Mouse (Mus musculus) adrenal gland, adult 2 months (tissue): ENCODE results near the gene Olfr492. TPM values are rescaled to one million over a fixed set of nuclear protein-coding genes. Genes with fewer than 3 reads are reported as not detected.

ENCODE experiments used
- DNase-seq: peaks from one replicate; pipeline ENCODE4 v3.0.0; 2021
- long read RNA-seq: library from polyadenylated mRNA; stranded (forward); transcript quantifications from one replicate; pipeline ENCODE4 v2.0.0, GENCODE M21; 2021
- polyA plus RNA-seq: library from polyadenylated mRNA; depleted of rRNA; stranded (reverse); fragments of >200 nt; gene quantifications from 2 replicates; pipeline ENCODE4 v1.2.3, GENCODE M21; 2012; rRNA removed
- total RNA-seq, 2 experiments: library from RNA; stranded (reverse); gene quantifications; 2 replicates each; pipeline ENCODE4 v1.2.3; 2021

The Olfr492 gene
- total RNA-seq: not detected
- not detected in 2 replicates for polyA plus RNA-seq
- long read RNA-seq: 0 reads

- no peak for DNase-seq
Observed at GRCm38 (mm10) chr7:108323574-108323973, at the start of gene Olfr492. Olfr492 (minus strand) TSS chr7:108323674.

DNA sequence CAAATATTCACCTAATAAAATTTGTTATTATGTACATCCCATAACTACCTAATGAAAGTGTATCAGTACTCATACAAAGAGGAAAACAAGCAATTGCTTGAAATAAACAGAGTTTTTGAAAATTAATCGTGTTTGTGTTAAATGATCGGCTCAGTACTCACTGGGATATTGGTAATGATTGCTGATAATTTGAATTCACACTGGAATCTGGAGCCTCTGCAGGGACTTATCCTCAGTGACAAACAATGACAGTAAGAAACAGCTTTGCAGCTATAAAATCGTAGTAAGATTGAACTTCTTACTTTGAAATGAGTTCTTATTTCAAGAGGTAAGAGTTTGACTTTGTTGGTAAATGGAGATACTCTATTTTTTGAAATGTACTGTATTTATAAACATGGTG, 41.6 kb upstream of the Olfr492 start, which contains the start of gene Olfr494:
Gene Olfr494, plus strand, starts transcription at position 301 of the 400 bp plus-strand sequence.
- no peak for DNase-seq

- no peak for DNase-seq
Observed at GRCm38 (mm10) chr7:108346879-108347278, 23.4 kb upstream of the Olfr492 start, which contains the start of gene Olfr493. Olfr493 (minus strand) TSS chr7:108346979.

DNA sequence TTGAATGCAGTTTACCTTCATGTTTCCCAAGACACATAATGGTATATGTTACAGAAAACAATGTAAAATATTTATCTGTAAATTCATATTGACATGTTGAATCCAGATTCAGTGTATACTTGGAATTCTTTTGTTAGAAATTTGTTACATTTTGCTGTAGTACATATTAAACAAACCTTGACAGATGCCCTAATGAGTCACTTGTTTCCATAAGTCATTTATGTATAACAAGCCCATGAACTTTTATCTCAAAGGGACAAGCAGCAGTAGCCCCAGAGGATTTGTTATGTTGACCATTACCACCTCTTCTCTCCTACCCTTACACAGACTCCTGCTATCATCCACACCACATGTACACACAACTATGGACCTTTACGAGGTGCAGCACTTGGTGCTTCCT, 10.3 kb downstream of the Olfr492 start, which contains the start of gene Olfr491:
Gene Olfr491, plus strand, starts transcription at position 301 of the 400 bp plus-strand sequence.
- no peak for DNase-seq

DNA sequence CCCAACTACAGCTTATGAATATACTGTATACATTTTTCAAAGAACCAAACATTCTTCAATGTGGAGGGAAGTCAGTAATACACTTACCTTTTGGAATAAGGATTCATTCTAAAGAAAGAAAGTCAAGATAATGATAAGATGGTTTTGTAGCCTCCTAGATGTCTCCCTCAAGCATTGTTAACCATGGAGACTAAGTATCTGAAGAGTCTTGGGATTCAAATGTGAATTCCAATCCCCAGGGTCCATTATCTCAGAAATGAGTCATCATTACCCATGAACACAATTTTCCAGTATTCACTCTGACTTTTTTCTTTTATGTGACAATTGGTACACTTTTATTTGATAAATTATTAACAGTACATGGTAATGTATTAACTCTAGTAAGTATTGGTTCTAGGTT, 34.6 kb downstream of the Olfr492 start, which contains the start of gene Olfr490:
Gene Olfr490, minus strand, starts transcription at position 101 of the 400 bp plus-strand sequence.
- no peak for DNase-seq

Other genes starting within 250 kb of the Olfr492 start
- gene Olfr481, start 243.8 kb downstream of the Olfr492 start, total RNA-seq: not detected
- not detected in 2 replicates for gene Olfr481, start 243.8 kb downstream of the Olfr492 start, polyA plus RNA-seq
- 1 to 10 TPM; 1.5 to 3.5 TPM for gene Olfr482, start 226.1 kb downstream of the Olfr492 start, total RNA-seq
- not detected in 2 replicates for gene Olfr482, start 226.1 kb downstream of the Olfr492 start, polyA plus RNA-seq
- not detected for gene Olfr483, start 222.8 kb downstream of the Olfr492 start, total RNA-seq
- not detected in 2 replicates for gene Olfr483, start 222.8 kb downstream of the Olfr492 start, polyA plus RNA-seq
- not detected for gene Olfr484, start 196.2 kb downstream of the Olfr492 start, total RNA-seq
- not detected in 2 replicates for gene Olfr484, start 196.2 kb downstream of the Olfr492 start, polyA plus RNA-seq
- not detected for gene Olfr485, start 163.8 kb downstream of the Olfr492 start, total RNA-seq
- not detected in 2 replicates for gene Olfr485, start 163.8 kb downstream of the Olfr492 start, polyA plus RNA-seq
- not detected for gene Olfr486, start 150.9 kb downstream of the Olfr492 start, total RNA-seq
- gene Olfr486, start 150.9 kb downstream of the Olfr492 start, polyA plus RNA-seq: not detected in 2 replicates
- gene Olfr487, start 109.0 kb downstream of the Olfr492 start, total RNA-seq: not detected
- not detected in 2 replicates for gene Olfr487, start 109.0 kb downstream of the Olfr492 start, polyA plus RNA-seq
- gene Olfr488, start 65.3 kb downstream of the Olfr492 start, total RNA-seq: not detected
- not detected in 2 replicates for gene Olfr488, start 65.3 kb downstream of the Olfr492 start, polyA plus RNA-seq
- gene Olfr490, start 34.7 kb downstream of the Olfr492 start, total RNA-seq: not detected
- not detected in 2 replicates for gene Olfr490, start 34.7 kb downstream of the Olfr492 start, polyA plus RNA-seq
- not detected for gene Olfr491, start 10.2 kb downstream of the Olfr492 start, total RNA-seq
- not detected in 2 replicates for gene Olfr491, start 10.2 kb downstream of the Olfr492 start, polyA plus RNA-seq
- gene Olfr493, start 23.3 kb upstream of the Olfr492 start, total RNA-seq: not detected
- gene Olfr493, start 23.3 kb upstream of the Olfr492 start, polyA plus RNA-seq: not detected in 2 replicates
- not detected for gene Olfr494, start 41.7 kb upstream of the Olfr492 start, total RNA-seq
- not detected in 2 replicates for gene Olfr494, start 41.7 kb upstream of the Olfr492 start, polyA plus RNA-seq
- gene Olfr495, start 69.5 kb upstream of the Olfr492 start, total RNA-seq: not detected
- gene Olfr495, start 69.5 kb upstream of the Olfr492 start, polyA plus RNA-seq: not detected in 2 replicates
- gene Olfr497, start 96.7 kb upstream of the Olfr492 start, total RNA-seq: not detected
- gene Olfr497, start 96.7 kb upstream of the Olfr492 start, polyA plus RNA-seq: not detected in 2 replicates
- not detected for gene Olfr498, start 141.7 kb upstream of the Olfr492 start, total RNA-seq
- not detected in 2 replicates for gene Olfr498, start 141.7 kb upstream of the Olfr492 start, polyA plus RNA-seq
- not detected for gene Olfr502, start 201.4 kb upstream of the Olfr492 start, total RNA-seq
- not detected in 2 replicates for gene Olfr502, start 201.4 kb upstream of the Olfr492 start, polyA plus RNA-seq
- gene Olfr503, start 220.9 kb upstream of the Olfr492 start, total RNA-seq: not detected
- gene Olfr503, start 220.9 kb upstream of the Olfr492 start, polyA plus RNA-seq: not detected in 2 replicates
- gene Olfr504, start 242.1 kb upstream of the Olfr492 start, total RNA-seq: not detected
- gene Olfr504, start 242.1 kb upstream of the Olfr492 start, polyA plus RNA-seq: not detected in 2 replicates